Mouse (Mus musculus) C2C12 (cell line): Measurements from ENCODE around the gene Nr1i3. TPM values are rescaled to one million over a fixed set of nuclear protein-coding genes. Genes with fewer than 3 reads are reported as not detected.

Experiments used
- H3K27me3 ChIP-seq: one replicate; pipeline ENCODE4 v1.6.1; 2011; ENCODE audit not compliant: control insufficient read depth, insufficient read depth, insufficient read length
- H3K36me3 ChIP-seq: one replicate; pipeline ENCODE4 v1.6.1; 2011; ENCODE audit not compliant: control insufficient read depth, insufficient read depth
- H3K4me3 ChIP-seq: one replicate; pipeline ENCODE4 v1.5.1; 2011; ENCODE audit warnings: mild to moderate bottlenecking, control low read depth; ENCODE audit not compliant: poor library complexity, insufficient read depth, severe bottlenecking
- H3K79me2 ChIP-seq: one replicate; pipeline ENCODE4 v1.6.1; 2011; ENCODE audit not compliant: control insufficient read depth, insufficient read depth
- H3K79me3 ChIP-seq: one replicate; pipeline ENCODE4 v1.6.1; 2011; ENCODE audit warnings: low read depth, control low read depth
- H3ac ChIP-seq: one replicate; pipeline ENCODE3; 2011; ENCODE audit warnings: low read depth; ENCODE audit not compliant: control insufficient read depth, insufficient read length
- CEBPB ChIP-seq: IDR thresholded peaks from one replicate; pipeline ENCODE4 v1.6.1; 2011; ENCODE audit warnings: low read depth, mild to moderate bottlenecking, control low read depth, moderate library complexity
- CTCF ChIP-seq: IDR thresholded peaks from one replicate; pipeline ENCODE4 v1.5.1; 2011; ENCODE audit not compliant: control insufficient read depth, insufficient read depth, insufficient read length
- FOSL1 ChIP-seq: IDR thresholded peaks from one replicate; pipeline ENCODE4 v1.8.0; 2011; ENCODE audit warnings: mild to moderate bottlenecking, low read length; ENCODE audit not compliant: poor library complexity, insufficient read depth, severe bottlenecking
- MAX ChIP-seq: IDR thresholded peaks from one replicate; pipeline ENCODE4 v1.6.1; 2011; ENCODE audit warnings: mild to moderate bottlenecking, control low read depth
- MYOD1 ChIP-seq: IDR thresholded peaks from one replicate; pipeline ENCODE4 v1.6.1; 2011; ENCODE audit warnings: low read depth; ENCODE audit not compliant: control insufficient read depth, insufficient read length
- MYOG ChIP-seq: IDR thresholded peaks from one replicate; pipeline ENCODE4 v1.6.1; 2011; ENCODE audit not compliant: control insufficient read depth, insufficient read length; ENCODE audit errors: extremely low read depth
- USF1 ChIP-seq: IDR thresholded peaks from one replicate; pipeline ENCODE4 v1.6.1; 2011; ENCODE audit warnings: low read depth, mild to moderate bottlenecking, control low read depth, moderate library complexity
- polyA plus RNA-seq: library from polyadenylated mRNA; unstranded; fragments of >200 nt; fragmentation: generic; extraction: Trizol; gene quantifications from one replicate; pipeline ENCODE4 v1.2.1, GENCODE M21; 2012; ENCODE audit warnings: missing spikeins

Gene Nr1i3
- polyA plus RNA-seq, 1 experiment, result 0.04 TPM

DNA sequence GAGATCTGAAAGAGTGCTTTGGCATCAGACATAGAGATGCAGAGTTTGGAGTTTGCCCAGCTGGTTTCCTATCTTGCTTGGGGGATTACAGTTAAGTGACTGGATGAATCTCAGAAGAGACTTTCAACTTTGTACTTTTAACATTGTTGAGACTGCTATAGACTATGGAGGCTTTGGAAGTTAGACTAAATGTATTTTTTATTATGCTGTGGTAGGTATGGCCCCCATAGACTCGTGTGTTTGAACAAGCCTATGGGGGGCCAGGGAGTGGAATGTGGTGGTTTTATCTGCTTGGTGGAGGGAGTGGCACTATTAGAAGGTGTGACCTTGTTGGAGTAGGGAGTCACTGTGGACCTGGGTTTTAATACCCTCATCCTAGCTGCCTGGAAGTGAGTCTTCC, 14.2 kb upstream of the Nr1i3 start:
- Histone ChIP-seq H3K79me2 (no peaks in the 10 kb centered on the region), H3K79me3 (no peaks in the 10 kb centered on the region), H3K27me3 (no peaks in the 10 kb centered on the region), H3K4me3 (no peak overlapping the region), H3K36me3 (no peaks in the 10 kb centered on the region), H3ac (no peak overlapping the region)
- TF ChIP-seq USF1 (no peak), CEBPB (no peak), MYOG (no peak), FOSL1 (no peak), MAX (no peak), MYOD1 (no peak), CTCF (no peak)

DNA sequence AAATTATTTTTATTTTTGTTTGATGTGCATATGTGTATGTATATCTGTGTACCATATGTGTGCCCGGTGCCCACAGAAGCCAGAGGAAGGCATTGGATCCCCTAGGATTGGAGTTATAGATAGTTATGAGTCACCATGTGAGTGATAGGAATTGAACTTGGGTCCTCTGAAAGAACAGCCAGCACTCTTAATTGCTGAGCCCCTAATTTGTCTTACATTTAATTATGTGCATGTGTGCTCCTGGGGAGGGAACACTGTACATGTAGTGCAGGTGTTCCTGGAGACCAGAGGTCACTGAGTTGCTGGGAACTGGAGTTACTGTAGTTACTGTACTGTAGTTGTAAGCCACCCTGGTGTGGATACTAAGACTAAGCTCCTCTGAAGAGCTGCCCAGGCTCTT, 13.0 kb upstream of the Nr1i3 start:
- no peaks in the 10 kb centered on the region for H3K36me3 ChIP-seq
- no peaks in the 10 kb centered on the region for H3K79me3 ChIP-seq
- H3K4me3 ChIP-seq, result no peak overlapping the region
- no peaks in the 10 kb centered on the region for H3K79me2 ChIP-seq
- TF ChIP-seq MAX (no peak), USF1 (no peak), CEBPB (no peak), MYOD1 (no peak), FOSL1 (no peak), MYOG (no peak), CTCF (no peak)
- no peaks in the 10 kb centered on the region for H3K27me3 ChIP-seq
- H3ac ChIP-seq, result no peak overlapping the region

DNA sequence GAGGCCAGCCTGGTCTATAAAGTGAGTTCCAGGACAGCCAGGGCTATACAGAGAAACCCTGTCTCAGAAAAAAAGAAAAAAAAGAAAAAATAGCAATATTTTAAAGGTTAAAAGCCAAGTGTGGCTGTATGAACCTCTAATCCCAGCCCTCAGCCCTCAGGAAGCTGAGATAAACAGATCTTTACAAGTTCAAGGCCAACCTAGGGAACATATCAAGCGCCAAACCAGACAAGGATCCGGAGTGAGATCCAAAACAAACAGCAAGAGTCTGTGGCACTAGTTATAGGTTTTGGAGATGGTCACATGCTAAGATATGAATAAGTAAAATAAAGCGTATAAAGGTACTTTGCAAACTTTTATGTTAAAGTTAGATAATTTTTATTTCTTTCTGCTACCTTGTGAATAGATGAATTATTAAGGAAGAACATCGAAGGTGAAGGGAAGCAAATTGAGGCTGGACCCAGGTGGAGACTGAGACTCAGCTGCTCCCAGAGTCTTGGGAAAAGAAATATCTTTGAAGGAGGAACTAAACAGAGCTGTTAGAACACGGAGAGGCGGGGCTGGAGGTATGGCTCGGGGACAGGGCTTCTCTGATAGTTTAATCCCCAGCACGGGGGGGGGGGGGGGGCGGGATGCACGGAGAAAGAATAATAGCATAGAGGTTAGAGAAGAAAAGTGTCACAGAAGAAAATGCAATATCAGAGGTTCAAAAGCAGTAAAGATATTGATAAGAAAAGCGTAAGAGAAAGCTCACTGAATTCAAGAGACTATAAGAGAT, 10.1 kb upstream of the Nr1i3 start:
- TF ChIP-seq MAX (no peak), USF1 (no peak), FOSL1 (no peak), CEBPB (no peak), CTCF (no peak), MYOG (no peak), MYOD1 (no peak)
- no peak overlapping the region for H3ac ChIP-seq

DNA sequence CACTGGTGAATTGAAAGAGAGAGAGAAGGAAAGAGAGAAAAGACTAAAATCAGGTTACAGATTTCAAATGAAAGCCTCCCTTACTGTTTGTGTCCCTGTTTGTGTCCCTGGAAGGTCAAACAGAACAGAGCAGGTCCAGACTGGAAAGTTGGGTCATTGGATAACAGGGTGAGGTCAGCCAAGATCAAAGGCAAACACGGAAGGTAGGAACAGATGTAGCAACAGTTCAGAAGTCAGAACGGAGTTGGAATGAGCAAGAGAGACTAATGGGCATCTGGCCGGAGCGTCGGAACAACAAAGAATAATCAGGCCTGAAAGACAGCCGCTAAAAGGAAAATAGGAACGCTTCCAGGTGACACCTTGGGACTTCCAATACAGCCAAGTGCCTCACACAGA, 9.5 kb upstream of the Nr1i3 start:
- Histone ChIP-seq H3K79me2 (no peaks in the 10 kb centered on the region), H3K4me3 (no peak overlapping the region), H3ac (no peak overlapping the region), H3K27me3 (no peaks in the 10 kb centered on the region), H3K36me3 (no peaks in the 10 kb centered on the region), H3K79me3 (no peaks in the 10 kb centered on the region)
- TF ChIP-seq MYOD1 (no peak), USF1 (no peak), CEBPB (no peak), MYOG (no peak), MAX (no peak), FOSL1 (no peak), CTCF (no peak)

More for the DNA sequence above, 10.1 kb upstream of the Nr1i3 start:
- Histone ChIP-seq H3K79me3 (no peaks in the 10 kb centered on the region), H3K79me2 (no peaks in the 10 kb centered on the region), H3K36me3 (no peaks in the 10 kb centered on the region), H3K27me3 (no peaks in the 10 kb centered on the region), H3K4me3 (no peak overlapping the region)

DNA sequence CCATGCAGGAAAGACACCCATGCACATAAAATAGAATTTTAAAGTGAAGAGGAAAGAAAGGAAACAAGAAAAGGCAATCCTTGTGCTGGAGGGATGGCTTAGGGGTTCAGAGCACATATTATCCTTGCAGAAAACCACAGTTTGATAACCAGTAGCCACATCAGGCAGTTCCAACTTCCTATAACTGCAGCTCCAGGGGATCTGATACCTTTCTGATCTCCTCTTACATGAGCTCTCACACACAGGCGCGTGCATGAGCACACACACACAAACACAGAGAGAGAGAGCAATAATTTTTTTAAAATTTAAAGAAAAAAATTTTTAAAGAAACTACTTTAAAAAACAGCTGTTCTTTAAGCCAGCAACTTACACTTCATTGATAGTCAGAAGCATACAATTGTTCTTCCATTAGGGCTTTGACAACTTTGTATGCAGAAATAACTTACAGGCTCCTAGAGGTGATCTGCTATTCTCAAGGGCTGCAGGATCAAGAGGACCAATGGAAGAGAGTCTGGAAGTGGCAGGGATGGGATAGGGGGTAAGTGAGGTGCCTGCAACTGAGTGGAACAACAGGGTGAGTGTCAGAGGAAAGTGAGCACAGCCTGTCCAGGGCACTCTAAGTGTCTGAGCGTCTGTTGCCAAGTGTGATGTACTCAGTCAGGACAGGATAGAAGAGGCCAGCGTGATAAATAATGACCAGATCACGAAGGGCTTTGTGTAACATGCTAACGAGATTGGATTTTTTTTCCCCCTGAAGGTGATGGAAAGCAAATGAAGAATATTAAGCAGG, 7.9 kb upstream of the Nr1i3 start:
- no peak overlapping the region for H3K4me3 ChIP-seq
- TF ChIP-seq MAX (no peak), CEBPB (no peak), USF1 (no peak)

DNA sequence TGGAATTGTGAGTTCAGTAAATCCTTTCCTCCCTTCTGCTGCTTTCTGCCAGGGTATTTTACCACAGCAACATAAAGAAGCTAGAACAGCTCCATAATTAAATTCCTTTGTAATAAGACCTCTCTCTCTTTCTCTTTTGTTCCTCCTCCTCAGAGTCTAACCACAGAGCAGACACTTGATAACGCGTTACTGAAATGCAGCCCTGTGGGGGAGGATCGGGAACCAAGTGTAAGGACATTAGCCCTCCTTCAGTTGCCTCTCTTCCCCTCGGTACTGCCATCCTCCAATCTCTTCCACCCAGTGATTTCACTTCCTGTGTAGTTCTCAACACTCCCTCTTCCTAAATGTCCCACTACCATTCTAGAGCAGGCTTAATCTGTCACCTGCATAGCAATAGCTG, 4.4 kb upstream of the Nr1i3 start:
- no peaks in the 10 kb centered on the region for H3K79me2 ChIP-seq
- TF ChIP-seq MAX (no peak), MYOG (no peak), FOSL1 (no peak), MYOD1 (no peak), CEBPB (no peak), CTCF (no peak), USF1 (no peak)
- no peaks in the 10 kb centered on the region for H3K79me3 ChIP-seq
- H3K27me3 ChIP-seq, result no peaks in the 10 kb centered on the region
- no peak overlapping the region for H3K4me3 ChIP-seq
- no peak overlapping the region for H3ac ChIP-seq
- H3K36me3 ChIP-seq, result no peaks in the 10 kb centered on the region

More for the DNA sequence above, 7.9 kb upstream of the Nr1i3 start:
- Histone ChIP-seq H3K79me3 (no peaks in the 10 kb centered on the region), H3K27me3 (no peaks in the 10 kb centered on the region), H3K79me2 (no peaks in the 10 kb centered on the region), H3ac (no peak overlapping the region), H3K36me3 (no peaks in the 10 kb centered on the region)
